Mouse (Mus musculus) retina, postnatal 1 day (tissue): ENCODE data around the gene Inpp5k.
"Not testable (repeated sequence)": the region's sequence is repeated elsewhere in the genome, so short reads cannot be mapped to it uniquely, and the experiment has no call there.

Experiments used
- DNase-seq: peaks from one replicate; pipeline ENCODE4 v3.0.0-alpha.2; 2012

Inpp5k gene

DNA sequence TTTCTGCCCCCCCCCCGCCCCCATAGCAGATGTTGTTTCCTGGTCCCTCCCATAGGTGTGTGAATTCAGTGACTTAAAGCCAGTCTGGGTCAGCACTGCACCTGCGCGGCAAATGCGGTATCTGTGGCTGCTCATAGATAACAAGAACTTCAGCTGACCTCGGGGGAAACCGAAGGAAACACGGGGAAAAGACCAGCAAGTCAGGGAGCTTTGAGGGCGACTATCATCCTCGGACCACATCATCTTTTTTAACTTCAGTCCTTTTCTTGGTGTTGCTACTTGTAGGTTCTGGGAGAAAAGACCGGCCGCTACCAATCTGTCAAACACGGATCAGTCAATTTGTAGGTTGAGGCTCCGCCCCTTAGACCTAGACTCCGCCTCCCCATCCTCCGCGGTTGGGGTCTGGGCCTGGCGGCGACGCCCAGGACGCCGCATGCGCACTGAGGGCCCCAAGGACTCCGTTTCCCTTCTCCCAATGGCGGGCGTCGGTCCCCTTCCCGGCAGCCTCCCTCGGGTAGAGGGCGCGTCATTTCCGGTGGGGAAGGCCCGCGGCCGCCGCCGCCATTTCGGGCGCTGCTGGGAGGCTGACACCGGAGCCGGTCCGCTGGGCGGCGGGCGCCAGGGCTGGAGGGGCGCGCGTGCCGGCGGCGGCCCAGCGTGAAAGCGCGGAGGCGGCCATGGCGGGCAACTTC lies 48.1 kb downstream of the Inpp5k start, which contains the start of gene Crk:
Crk (plus strand) TSS at position 513 of the 692 bp plus-strand sequence.
- DNase-seq: peak; percentile 98

- peak; percentile 66 for DNase-seq
Observed at GRCm38 (mm10) chr11:75679439-75680171, 48.8 kb downstream of the Inpp5k start.

GRCm38 (mm10) chr11:75684462-75684861 lies 53.7 kb downstream of the Inpp5k start:
- no peak for DNase-seq

GRCm38 (mm10) chr11:75684956-75685355 lies 54.2 kb downstream of the Inpp5k start:
- DNase-seq: no peak

DNA sequence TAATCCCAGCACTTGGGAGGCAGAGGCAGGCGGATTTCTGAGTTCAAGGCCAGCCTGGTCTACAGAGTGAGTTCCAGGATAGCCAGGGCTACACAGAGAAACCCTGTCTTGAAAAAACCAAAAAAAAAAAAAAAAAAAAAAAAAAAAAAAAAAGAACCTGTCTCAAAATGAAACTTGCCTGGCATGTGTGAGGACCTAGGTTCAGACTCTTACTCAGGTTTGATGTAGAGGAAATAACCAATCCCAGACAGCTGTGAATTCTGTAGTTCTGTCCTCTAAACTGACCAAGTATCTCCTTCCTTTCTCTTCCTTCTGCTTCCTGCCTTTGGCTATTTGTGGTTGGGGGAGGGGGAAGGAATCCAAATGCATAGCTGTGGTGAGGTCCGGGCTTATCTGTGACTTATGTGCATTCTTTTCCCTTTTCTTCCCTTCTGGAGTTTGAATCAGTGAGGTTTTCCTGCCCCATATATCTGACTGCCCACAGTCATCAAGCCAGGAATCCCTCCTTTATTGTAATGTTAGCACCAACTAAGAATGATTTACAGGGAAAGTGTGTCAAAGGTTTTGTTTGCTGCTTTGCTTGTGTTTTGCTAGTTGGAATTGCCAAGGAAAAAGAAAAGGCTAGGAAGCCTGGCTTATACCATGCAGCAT lies 56.7 kb downstream of the Inpp5k start:
- DNase-seq: no peak

DNA sequence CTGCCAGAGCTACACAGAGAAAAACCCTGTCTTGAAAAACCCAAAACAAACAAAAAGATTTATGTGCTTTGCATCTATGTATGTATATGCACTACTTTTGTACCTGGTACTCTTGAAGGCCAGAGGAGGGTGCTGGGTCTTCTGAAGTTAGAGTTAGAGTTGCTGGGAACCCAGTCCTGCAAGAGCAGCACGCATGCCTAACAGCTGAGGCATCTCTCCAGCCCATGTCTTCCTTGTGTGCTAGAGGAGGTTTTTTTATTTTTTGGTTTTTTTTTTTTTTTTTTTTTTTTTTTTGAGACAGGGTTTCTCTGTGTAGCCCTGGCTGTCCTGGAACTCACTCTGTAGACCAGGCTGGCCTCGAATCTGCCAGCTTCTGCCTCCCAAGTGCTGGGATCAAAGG lies 57.3 kb downstream of the Inpp5k start:
- DNase-seq: no peak

DNA sequence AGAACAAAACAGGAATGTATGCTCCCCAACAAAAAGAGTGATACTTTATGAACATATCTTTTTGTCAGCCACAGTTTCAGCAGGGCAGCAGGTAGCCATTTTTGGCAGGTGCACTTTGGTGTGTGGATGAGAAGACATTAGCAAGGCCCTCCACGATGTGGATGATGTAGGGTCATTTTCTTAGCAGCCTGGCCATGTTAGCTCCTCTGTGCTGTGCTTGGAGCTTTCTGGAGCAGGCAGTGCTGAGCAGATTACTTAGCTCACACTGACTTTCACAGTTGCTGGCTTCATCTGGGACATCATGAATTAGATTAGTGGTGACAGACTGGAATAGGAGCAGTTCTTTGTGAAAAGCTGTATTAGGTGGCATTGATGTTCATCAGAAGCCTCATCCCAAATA lies 59.2 kb downstream of the Inpp5k start:
- DNase-seq: no peak

- DNase-seq: no peak
Observed at GRCm38 (mm10) chr11:75691047-75691446, 60.3 kb downstream of the Inpp5k start.

DNA sequence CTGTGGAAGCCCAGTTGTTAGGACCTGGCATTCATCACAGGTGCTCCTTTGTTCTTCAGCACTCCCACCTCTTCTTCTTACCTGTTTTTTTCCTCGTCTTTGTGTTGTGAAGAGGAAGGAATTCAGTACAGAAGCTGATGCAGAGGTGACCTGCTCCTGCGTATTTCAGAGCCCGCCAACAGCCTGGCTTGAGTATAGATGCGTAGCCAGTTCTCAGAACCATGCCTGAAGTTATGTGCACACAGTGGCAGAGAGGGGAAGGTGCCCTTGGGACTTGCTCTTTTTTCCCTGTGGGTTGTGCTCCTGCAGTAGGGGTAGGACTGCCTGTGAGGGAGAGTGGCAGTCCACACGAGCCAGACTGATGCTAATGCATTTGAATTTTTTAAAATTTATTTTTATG lies 62.8 kb downstream of the Inpp5k start:
- DNase-seq: no peak

GRCm38 (mm10) chr11:75697464-75697863 lies 66.7 kb downstream of the Inpp5k start:
- DNase-seq: not testable (repeated sequence)
